Mouse (Mus musculus) forebrain, embryonic 16.5 days (tissue): ENCODE results near the gene Ttll10. TPM values are rescaled to one million over a fixed set of nuclear protein-coding genes. Genes with fewer than 3 reads are reported as not detected.

Source experiments
- ATAC-seq: fragments of 200-750 bp; cut with Nextera tagmentation; 2 replicates; pipeline ENCODE4 v1.8.0; 2017; ENCODE audit warnings: mild to moderate bottlenecking, moderate library complexity
- H3K27ac ChIP-seq: fragments of 300-500 bp; sonication (generic); 2 replicates; pipeline ENCODE4 v1.5.1; 2014; ENCODE audit warnings: low read length, control low read depth
- H3K27me3 ChIP-seq: fragments of 300-500 bp; sonication (generic); replicated peaks from 2 replicates; pipeline ENCODE4 v1.6.1; 2014; ENCODE audit warnings: low read length; ENCODE audit not compliant: control insufficient read depth, insufficient read depth
- H3K36me3 ChIP-seq: fragments of 300-500 bp; sonication (generic); 2 replicates; pipeline ENCODE4 v1.6.1; 2014; ENCODE audit not compliant: control insufficient read depth, insufficient read depth
- H3K4me1 ChIP-seq: fragments of 300-500 bp; sonication (generic); replicated peaks from 2 replicates; pipeline ENCODE4 v1.6.1; 2014; ENCODE audit warnings: low read length; ENCODE audit not compliant: control insufficient read depth, insufficient read depth
- H3K4me2 ChIP-seq: fragments of 300-500 bp; sonication (generic); 2 replicates; pipeline ENCODE4 v1.6.1; 2014; ENCODE audit warnings: mild to moderate bottlenecking, low read length, control low read depth
- H3K4me3 ChIP-seq: fragments of 300-500 bp; sonication (generic); replicated peaks from 2 replicates; pipeline ENCODE4 v1.5.1; 2014; ENCODE audit warnings: mild to moderate bottlenecking, low read length, control low read depth
- H3K9ac ChIP-seq: fragments of 300-500 bp; sonication (generic); replicated peaks from 2 replicates; pipeline ENCODE4 v1.6.1; 2014; ENCODE audit warnings: low read depth, low read length, control low read depth
- H3K9me3 ChIP-seq: fragments of 300-500 bp; sonication (generic); 2 replicates; pipeline ENCODE4 v1.6.1; 2016; ENCODE audit warnings: low read length; ENCODE audit not compliant: control insufficient read depth
- whole genome bisulfite sequencing: fragments of 180-500 bp; shearing (Covaris S2); extraction: QIAGEN DNeasy Blood & Tissue Kit; methylation state at CpG from one replicate; pipeline ENCODE4 v1.1.7; 2014; 5-methylcytosine and 5-hydroxymethylcytosine counted together
- polyA plus RNA-seq: library from polyadenylated mRNA; unstranded; fragments of >200 nt; fragmentation: Nextera tagmentation; extraction: Ambion mirVana; gene quantifications from 2 replicates; pipeline ENCODE4 v1.2.1, GENCODE M21; 2015

Ttll10 gene
- polyA plus RNA-seq, 1 experiment from 2014 or later = not detected

DNA sequence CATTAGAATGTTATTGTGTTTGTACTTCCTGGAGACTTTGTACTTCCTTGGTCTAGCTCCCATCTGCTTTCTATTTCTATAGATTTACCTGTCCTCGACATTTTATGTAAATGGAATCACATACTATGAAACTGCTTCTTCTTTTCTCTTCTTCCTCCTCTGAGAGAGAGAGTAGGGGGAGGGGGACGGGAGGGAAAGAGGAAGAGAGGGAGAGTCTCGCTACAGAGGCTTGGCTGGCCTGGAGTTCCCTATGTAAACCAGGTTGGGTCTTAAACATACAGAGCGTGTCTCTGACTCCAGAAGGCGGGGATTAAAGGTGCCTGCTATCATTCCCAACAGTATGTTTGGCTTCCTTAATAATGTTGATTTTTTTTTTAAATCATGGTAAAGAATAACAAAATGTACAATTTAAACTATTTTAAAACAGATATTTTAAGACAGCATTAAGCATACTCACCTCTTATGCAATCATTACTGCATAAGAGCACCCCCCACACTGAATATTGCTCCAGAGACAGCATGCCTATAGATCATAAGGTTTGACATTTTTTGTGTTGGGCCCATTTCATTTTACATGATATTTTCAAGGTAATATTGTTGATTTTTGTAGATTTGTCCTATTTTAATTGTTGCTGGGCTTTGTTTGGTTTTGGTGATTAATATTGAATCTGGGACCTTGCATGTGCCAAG is 28.3 kb upstream of the Ttll10 start:
- no peak for ATAC-seq
- Histone ChIP-seq H3K27ac (no peak overlapping the region), H3K36me3 (no peaks in the 10 kb centered on the region), H3K4me3 (no peak overlapping the region), H3K27me3 (no peaks in the 10 kb centered on the region), H3K9ac (no peak overlapping the region), H3K4me2 (no peak overlapping the region), H3K4me1 (no peaks in the 10 kb centered on the region), H3K9me3 (no peaks in the 10 kb centered on the region)
- WGBS = 45% methylated on average over 5 of the region's 5 CpGs

DNA sequence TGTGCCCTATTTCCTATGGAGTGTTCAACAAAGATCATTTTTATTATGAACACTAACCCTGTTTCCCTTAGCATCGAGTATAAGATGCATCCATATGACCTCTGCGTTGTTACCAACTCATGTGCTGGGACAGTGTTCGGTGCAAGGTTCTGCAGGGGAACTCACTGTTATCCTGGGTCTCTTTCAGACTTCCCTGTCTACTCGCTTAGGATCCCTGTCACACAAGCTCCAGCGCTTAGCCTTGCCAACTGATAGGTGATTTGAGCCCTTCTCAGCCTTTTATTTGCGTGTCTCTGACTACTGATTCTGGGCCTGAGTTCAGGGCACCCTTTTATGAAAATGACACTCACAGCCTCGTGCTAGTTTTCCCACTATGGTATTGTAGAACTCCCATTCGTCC is 26.0 kb upstream of the Ttll10 start:
- no peaks in the 10 kb centered on the region for H3K9me3 ChIP-seq
- no peak overlapping the region for H3K9ac ChIP-seq
- no peak overlapping the region for H3K4me3 ChIP-seq
- ATAC-seq = no peak
- 86% methylated on average over 8 of the region's 8 CpGs for WGBS
- no peaks in the 10 kb centered on the region for H3K4me1 ChIP-seq
- H3K27ac ChIP-seq = no peak overlapping the region
- no peak overlapping the region for H3K4me2 ChIP-seq
- H3K36me3 ChIP-seq = no peaks in the 10 kb centered on the region
- no peaks in the 10 kb centered on the region for H3K27me3 ChIP-seq

DNA sequence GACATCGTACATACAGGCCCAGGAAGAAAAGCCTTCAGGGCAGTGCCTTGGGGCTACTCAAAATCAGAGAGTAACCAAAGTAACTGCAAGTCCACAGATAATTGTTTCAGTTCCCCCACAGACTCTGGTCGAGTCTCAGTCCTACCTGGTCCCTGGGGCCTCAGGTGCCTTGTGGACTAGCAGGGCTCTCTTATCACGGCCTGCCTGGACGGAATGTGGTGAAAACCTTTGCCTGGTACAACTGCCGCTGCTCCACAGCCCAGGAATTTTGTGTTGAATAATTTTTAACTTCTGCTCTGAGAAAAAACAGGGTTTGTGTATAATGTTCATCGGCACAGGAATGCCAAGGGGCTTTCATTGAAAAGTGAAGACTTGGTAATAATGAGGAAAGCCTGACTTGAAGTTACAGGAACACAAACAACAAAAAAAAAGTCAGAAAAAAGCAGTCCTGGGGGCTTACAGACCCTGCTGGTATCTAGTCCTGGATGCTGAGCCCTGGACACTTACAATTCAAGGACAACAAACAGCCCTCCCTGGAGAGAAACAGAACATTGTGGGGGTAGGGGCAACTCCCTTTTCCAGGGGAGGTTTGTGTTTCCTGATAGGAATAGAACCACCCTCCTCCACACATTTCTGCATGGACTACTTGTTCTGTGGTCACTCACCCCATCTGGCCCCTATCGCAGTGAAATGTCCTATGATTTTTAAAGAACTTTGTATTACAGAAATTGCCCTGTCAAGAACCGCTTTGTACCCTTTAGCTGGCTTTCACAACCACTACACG is 25.1 kb upstream of the Ttll10 start:
- no peak overlapping the region for H3K9ac ChIP-seq
- no peak overlapping the region for H3K4me3 ChIP-seq
- no peaks in the 10 kb centered on the region for H3K4me1 ChIP-seq
- WGBS = 82% methylated on average over 9 of the region's 9 CpGs
- H3K4me2 ChIP-seq = no peak overlapping the region
- H3K36me3 ChIP-seq = no peaks in the 10 kb centered on the region
- H3K27me3 ChIP-seq = no peaks in the 10 kb centered on the region
- no peak for ATAC-seq
- H3K27ac ChIP-seq = no peak overlapping the region
- no peaks in the 10 kb centered on the region for H3K9me3 ChIP-seq

DNA sequence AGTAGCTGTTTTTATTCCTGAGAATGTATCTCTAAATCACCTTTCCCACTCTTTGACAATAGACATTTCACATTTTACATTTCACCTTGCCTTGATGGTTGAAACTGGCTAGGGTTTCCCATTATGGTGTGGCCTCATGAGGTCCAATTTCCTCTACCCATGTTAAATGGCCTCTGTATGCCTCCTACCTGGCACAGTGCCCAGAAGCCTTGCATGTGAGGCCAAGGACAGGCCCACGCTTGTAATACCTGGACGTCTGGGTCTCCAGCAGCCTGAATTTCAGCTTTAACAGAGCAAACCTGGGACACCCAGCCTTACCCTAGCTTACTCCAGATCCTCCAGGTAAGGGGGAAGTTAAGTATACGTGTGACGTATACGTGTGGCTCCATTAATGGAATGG is 24.1 kb upstream of the Ttll10 start:
- no peaks in the 10 kb centered on the region for H3K27me3 ChIP-seq
- H3K4me2 ChIP-seq = no peak overlapping the region
- no peaks in the 10 kb centered on the region for H3K4me1 ChIP-seq
- H3K9me3 ChIP-seq = no peaks in the 10 kb centered on the region
- 64% methylated on average over 5 of the region's 5 CpGs for WGBS
- ATAC-seq = no peak
- no peak overlapping the region for H3K27ac ChIP-seq
- no peak overlapping the region for H3K4me3 ChIP-seq
- H3K9ac ChIP-seq = no peak overlapping the region
- H3K36me3 ChIP-seq = no peaks in the 10 kb centered on the region

DNA sequence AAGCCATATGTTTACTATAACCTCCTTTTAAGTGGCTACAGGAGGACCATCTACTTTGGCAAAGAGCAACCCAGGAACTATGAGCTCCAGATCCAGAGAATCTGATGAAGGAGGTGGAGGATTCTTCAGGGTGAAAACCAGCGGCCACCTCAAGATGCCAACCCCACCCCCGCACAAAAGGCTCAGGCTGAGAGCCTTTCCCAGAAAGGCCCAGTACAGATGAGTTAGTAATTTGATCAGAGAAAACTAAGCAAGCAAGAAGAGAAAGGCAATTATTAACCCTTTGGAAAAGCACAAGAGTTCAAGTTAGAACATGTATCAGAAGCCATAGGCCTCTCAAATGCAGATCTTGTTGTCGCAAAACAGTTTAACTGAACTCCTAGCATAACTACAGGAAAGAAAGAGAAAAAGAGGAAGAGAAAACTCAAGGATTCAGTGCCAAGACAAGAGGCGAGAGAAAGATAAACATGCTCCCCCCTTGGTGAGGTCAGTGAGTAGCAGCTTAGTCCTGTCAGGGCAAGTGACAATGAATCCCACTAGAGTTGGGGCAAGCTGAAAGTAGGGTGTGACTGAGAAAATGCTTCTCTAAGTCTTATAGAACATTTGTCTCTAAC is 23.5 kb upstream of the Ttll10 start:
- no peaks in the 10 kb centered on the region for H3K9me3 ChIP-seq

DNA sequence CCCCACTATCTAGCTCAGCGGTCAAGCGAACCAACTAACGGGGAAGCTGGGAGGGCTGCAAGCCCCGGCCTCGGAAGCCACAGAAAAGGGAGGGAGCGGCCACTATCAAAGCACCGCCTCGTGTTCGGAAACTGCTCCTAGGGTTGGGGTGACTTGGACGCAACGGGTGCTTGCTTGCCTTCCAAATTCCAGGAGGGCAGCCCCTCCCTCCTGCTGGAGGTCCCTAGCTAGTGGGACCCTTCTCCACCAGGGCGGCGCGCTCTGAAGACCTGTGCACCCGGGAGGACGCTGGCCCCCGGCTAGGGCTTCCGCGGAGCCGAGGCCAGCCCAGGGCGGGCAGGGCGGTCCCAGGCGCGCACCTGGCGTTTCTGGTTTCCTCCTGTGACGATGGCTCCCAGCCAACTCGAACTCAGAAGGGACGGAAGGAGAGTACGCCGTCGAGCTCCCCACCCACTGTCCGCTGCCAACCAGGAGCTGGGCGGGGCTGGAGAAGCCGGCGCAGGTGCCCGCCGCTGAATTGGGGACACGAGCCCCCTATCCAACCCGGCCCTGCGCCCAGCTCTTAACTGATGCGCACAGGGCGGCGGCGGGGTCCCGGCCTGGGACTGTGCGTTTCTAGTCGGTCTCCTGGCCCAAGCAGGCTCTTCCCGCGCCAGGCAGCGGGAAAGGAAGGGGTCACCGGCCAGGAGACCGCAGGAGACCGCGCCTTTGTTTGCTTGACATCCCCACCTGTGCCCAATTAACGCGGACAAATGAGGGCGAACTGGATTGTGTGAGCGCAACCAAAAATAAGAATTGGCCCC is 18.5 kb upstream of the Ttll10 start:
- ATAC-seq = no peak
- Histone ChIP-seq H3K27me3 (peaks cover 14% of the 10 kb centered on the region), H3K27ac (no peak overlapping the region), H3K4me3 (peak overlapping the region; percentile 43), H3K9me3 (no peaks in the 10 kb centered on the region), H3K36me3 (no peaks in the 10 kb centered on the region), H3K4me1 (peaks cover 10% of the 10 kb centered on the region), H3K4me2 (peak overlapping the region; percentile 68), H3K9ac (peak overlapping the region; percentile 44)
- WGBS = under 1% methylated on average over 58 of the region's 58 CpGs

More for the DNA sequence above, 23.5 kb upstream of the Ttll10 start:
- Histone ChIP-seq H3K27ac (no peak overlapping the region), H3K9ac (no peak overlapping the region), H3K27me3 (peaks cover 3% of the 10 kb centered on the region), H3K4me3 (no peak overlapping the region), H3K4me2 (no peak overlapping the region), H3K4me1 (peaks cover 4% of the 10 kb centered on the region), H3K36me3 (no peaks in the 10 kb centered on the region)
- no peak for ATAC-seq
- WGBS = 66% methylated on average over 4 of the region's 4 CpGs

DNA sequence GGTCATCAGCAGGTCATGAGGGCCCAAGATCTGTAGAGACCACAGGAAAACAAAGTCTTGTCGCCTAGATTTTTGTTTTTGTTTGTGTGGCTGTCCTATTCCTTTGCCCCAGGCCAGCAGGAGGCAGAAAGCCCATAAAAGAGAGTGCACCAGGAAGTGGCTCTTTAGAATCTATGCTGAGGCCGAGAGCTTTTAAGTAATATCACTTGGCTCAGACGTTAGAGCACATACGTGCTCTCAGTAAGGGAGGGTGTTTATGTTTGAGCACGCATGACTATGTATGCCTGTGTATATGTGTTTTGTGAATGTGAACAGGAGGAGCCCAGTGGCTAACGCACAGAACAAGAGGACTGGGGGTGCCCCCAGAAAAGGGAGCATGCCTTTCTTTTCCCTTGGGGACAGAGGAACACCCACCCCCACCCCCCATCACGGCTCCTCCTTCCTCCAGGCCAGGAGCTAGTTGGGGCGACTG is 17.7 kb upstream of the Ttll10 start:
- H3K4me2 ChIP-seq = peak overlapping the region; percentile 68
- H3K4me3 ChIP-seq = peak overlapping the region; percentile 43
- peaks cover 10% of the 10 kb centered on the region for H3K4me1 ChIP-seq
- no peaks in the 10 kb centered on the region for H3K36me3 ChIP-seq
- ATAC-seq = no peak
- H3K27ac ChIP-seq = no peak overlapping the region
- peaks cover 14% of the 10 kb centered on the region for H3K27me3 ChIP-seq
- no peak overlapping the region for H3K9ac ChIP-seq
- no peaks in the 10 kb centered on the region for H3K9me3 ChIP-seq
- WGBS = 12% methylated on average over 8 of the region's 8 CpGs

DNA sequence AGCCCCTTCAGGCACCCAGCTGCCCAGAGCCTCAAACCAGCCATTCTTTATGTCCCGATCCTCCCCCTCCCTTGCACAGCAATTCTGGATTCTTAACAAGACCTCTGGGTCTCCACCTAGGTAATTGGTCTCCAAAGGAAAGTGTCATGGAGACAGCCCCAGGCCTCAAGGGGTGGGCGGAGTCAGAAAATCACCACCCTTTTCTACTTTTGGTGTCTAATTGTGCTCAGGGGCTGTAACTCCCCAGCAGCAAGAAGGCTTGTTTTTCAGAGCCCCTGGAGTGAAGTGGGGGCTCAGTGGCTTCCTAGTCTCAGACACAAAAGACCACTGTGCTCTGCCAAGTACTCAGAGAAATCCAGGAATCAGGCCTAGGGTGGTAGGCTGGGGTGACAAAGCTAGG is 11.5 kb upstream of the Ttll10 start:
- 27% methylated on average over 2 of the region's 2 CpGs for WGBS
- Histone ChIP-seq H3K4me3 (no peak overlapping the region), H3K4me2 (no peak overlapping the region), H3K4me1 (peaks cover 5% of the 10 kb centered on the region), H3K27me3 (no peaks in the 10 kb centered on the region), H3K27ac (no peak overlapping the region), H3K36me3 (no peaks in the 10 kb centered on the region), H3K9me3 (no peaks in the 10 kb centered on the region), H3K9ac (no peak overlapping the region)
- ATAC-seq = peak; percentile 28; the same call in 1 of the 2 replicates

DNA sequence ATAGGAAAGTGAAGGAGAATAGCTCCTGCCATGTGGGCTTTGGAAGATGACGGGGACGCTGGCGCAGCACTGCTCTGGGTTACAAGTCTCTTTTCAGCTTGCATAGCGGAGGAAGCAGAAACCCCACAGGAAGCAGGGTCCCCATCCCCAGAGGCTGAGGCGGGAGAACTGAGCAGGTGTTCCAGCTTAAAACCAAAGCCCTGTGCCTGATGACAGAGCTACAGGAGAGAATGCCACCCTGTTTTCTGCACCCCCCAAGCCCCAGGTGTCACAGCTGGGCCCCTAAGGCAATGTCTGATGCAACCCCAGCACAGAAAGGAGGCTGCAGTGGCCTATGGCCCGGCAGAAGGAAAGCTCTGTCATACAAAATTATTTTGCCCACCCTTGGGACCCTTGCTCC is 11.1 kb upstream of the Ttll10 start:
- ATAC-seq = peak; percentile 33; the same call in 1 of the 2 replicates
- no peak overlapping the region for H3K4me3 ChIP-seq
- H3K4me2 ChIP-seq = no peak overlapping the region
- no peaks in the 10 kb centered on the region for H3K36me3 ChIP-seq
- H3K9ac ChIP-seq = no peak overlapping the region
- H3K27ac ChIP-seq = no peak overlapping the region
- 38% methylated on average over 6 of the region's 6 CpGs for WGBS
- H3K9me3 ChIP-seq = no peaks in the 10 kb centered on the region
- no peaks in the 10 kb centered on the region for H3K27me3 ChIP-seq
- H3K4me1 ChIP-seq = peaks cover 5% of the 10 kb centered on the region
